Mouse (Mus musculus) heart, postnatal 0 days (tissue): Measurements from ENCODE around the gene Enox1.

Experiments used
- CTCF ChIP-seq: IDR thresholded peaks from 2 replicates; pipeline ENCODE4 v1.5.1; 2016; ENCODE audit warnings: antibody characterized with exemption, control low read depth, low read depth
- EP300 ChIP-seq: IDR thresholded peaks from 2 replicates; pipeline ENCODE4 v1.6.1; 2016; ENCODE audit warnings: antibody characterized with exemption, low read depth

DNA sequence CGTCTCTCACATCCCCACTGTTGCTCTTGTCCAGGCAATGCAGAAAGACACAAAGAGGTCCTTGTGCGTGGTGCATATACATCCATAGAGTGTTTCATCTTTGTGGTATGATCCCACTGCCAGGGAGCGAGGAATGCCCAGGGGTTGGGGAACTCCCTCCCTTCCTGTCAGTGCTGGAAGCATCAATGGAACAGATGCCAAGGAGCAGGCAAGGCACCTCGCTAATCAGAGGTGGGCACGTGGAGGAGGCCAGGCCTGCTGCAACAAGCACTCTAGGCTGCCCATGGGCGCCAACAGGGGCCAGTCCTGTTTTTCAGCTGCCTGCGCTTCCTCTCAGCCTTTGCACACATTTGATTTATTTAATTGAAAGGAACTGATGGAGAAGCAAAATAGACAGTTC lies 56.6 kb downstream of the Enox1 start:
- no peak for TF ChIP-seq CTCF
- no peak for TF ChIP-seq EP300
